Mouse (Mus musculus) embryo, embryonic 10 days (tissue): ENCODE results near the gene Tmem178.
"Not testable (repeated sequence)": the region's sequence is repeated elsewhere in the genome, so short reads cannot be mapped to it uniquely, and the experiment has no call there.

ENCODE experiments used
- DNase-seq: peaks from one replicate; pipeline ENCODE4 v3.0.0-alpha.2; 2015; ENCODE audit warnings: low spot score

Gene Tmem178

GRCm38 (mm10) chr17:80945510-80945909, 1.1 kb downstream of the Tmem178 start:
- not testable (repeated sequence) for DNase-seq

- no peak for DNase-seq
Observed at GRCm38 (mm10) chr17:80946091-80946885, 1.9 kb downstream of the Tmem178 start.

- no peak for DNase-seq
Observed at GRCm38 (mm10) chr17:80947075-80947960, 2.9 kb downstream of the Tmem178 start.

- no peak for DNase-seq
Observed at GRCm38 (mm10) chr17:80949382-80949781, 5.0 kb downstream of the Tmem178 start.

GRCm38 (mm10) chr17:80949895-80950294, 5.5 kb downstream of the Tmem178 start:
- DNase-seq, result no peak

GRCm38 (mm10) chr17:80952305-80952704, 7.9 kb downstream of the Tmem178 start:
- no peak for DNase-seq

- DNase-seq, result no peak
Observed at GRCm38 (mm10) chr17:80955415-80955814, 11.0 kb downstream of the Tmem178 start.

GRCm38 (mm10) chr17:80955998-80956811, 11.8 kb downstream of the Tmem178 start:
- DNase-seq, result no peak

- no peak for DNase-seq
Observed at GRCm38 (mm10) chr17:80958332-80958731, 13.9 kb downstream of the Tmem178 start.

- no peak for DNase-seq
Observed at GRCm38 (mm10) chr17:80959840-80960239, 15.4 kb downstream of the Tmem178 start.

GRCm38 (mm10) chr17:80967475-80967874, 23.0 kb downstream of the Tmem178 start:
- peak; percentile 63 for DNase-seq

- peak; percentile 64 for DNase-seq
Observed at GRCm38 (mm10) chr17:80969643-80970619, 25.5 kb downstream of the Tmem178 start.

GRCm38 (mm10) chr17:80970716-80971115, 26.3 kb downstream of the Tmem178 start:
- DNase-seq, result no peak

- DNase-seq, result no peak
Observed at GRCm38 (mm10) chr17:80972891-80973290, 28.5 kb downstream of the Tmem178 start.

- no peak for DNase-seq
Observed at GRCm38 (mm10) chr17:80977245-80977644, 32.8 kb downstream of the Tmem178 start.

- DNase-seq, result no peak
Observed at GRCm38 (mm10) chr17:80980096-80980495, 35.7 kb downstream of the Tmem178 start.

GRCm38 (mm10) chr17:80981721-80982411, 37.4 kb downstream of the Tmem178 start:
- no peak for DNase-seq

GRCm38 (mm10) chr17:80982412-80982787, 38.0 kb downstream of the Tmem178 start:
- peak; percentile 84 for DNase-seq

GRCm38 (mm10) chr17:80982976-80983375, 38.5 kb downstream of the Tmem178 start:
- DNase-seq, result no peak

- no peak for DNase-seq
Observed at GRCm38 (mm10) chr17:80991535-80992127, 47.2 kb downstream of the Tmem178 start.
